Mouse (Mus musculus): Measurements from ENCODE around the gene Dab1. TPM values are rescaled to one million over a fixed set of nuclear protein-coding genes. Genes with fewer than 3 reads are reported as not detected.

Dab1 gene
- polyA plus RNA-seq, 1 experiment from 2014 or later: 77.5 TPM

GRCm38 (mm10) chr4:103775712-103776111, 156.6 kb downstream of the Dab1 start:
- Histone ChIP-seq H3K27ac (ENCODE audit: low read depth, low read length) (no peak overlapping the region), H3K4me1 (ENCODE audit: control insufficient read depth, insufficient read depth, low read depth, low read length) (no peaks in the 10 kb centered on the region), H3K9ac (ENCODE audit: low read depth, low read length) (no peak overlapping the region), H3K27me3 (replicated peaks; ENCODE audit: control insufficient read depth, insufficient read depth, low read length) (no peaks in the 10 kb centered on the region), H3K4me3 (ENCODE audit: low read length) (no peak overlapping the region), H3K9me3 (ENCODE audit: control insufficient read depth, low read length) (no peaks in the 10 kb centered on the region), H3K36me3 (ENCODE audit: control insufficient read depth, insufficient read depth, low read length) (no peaks in the 10 kb centered on the region), H3K4me2 (ENCODE audit: low read length) (no peak overlapping the region)
- 68% methylated on average over 4 of the region's 4 CpGs for WGBS
- ATAC-seq: no peak

GRCm38 (mm10) chr4:103781398-103781797, 162.2 kb downstream of the Dab1 start:
- Histone ChIP-seq H3K4me3 (ENCODE audit: low read length) (no peak overlapping the region), H3K9me3 (ENCODE audit: control insufficient read depth, low read length) (no peaks in the 10 kb centered on the region), H3K4me2 (ENCODE audit: low read length) (no peak overlapping the region), H3K27me3 (replicated peaks; ENCODE audit: control insufficient read depth, insufficient read depth, low read length) (no peaks in the 10 kb centered on the region), H3K36me3 (ENCODE audit: control insufficient read depth, insufficient read depth, low read length) (no peaks in the 10 kb centered on the region), H3K9ac (ENCODE audit: low read depth, low read length) (no peak overlapping the region), H3K4me1 (ENCODE audit: control insufficient read depth, insufficient read depth, low read depth, low read length) (peaks cover 4% of the 10 kb centered on the region), H3K27ac (ENCODE audit: low read depth, low read length) (no peak overlapping the region)
- 42% methylated on average over 4 of the region's 4 CpGs for WGBS
- ATAC-seq: peak; percentile 95

GRCm38 (mm10) chr4:103783561-103784247, 164.5 kb downstream of the Dab1 start:
- no peak for ATAC-seq
- Histone ChIP-seq H3K4me1 (ENCODE audit: control insufficient read depth, insufficient read depth, low read depth, low read length) (peaks cover 4% of the 10 kb centered on the region), H3K27ac (ENCODE audit: low read depth, low read length) (no peak overlapping the region), H3K36me3 (ENCODE audit: control insufficient read depth, insufficient read depth, low read length) (no peaks in the 10 kb centered on the region), H3K4me3 (ENCODE audit: low read length) (no peak overlapping the region), H3K9me3 (ENCODE audit: control insufficient read depth, low read length) (no peaks in the 10 kb centered on the region), H3K27me3 (replicated peaks; ENCODE audit: control insufficient read depth, insufficient read depth, low read length) (no peaks in the 10 kb centered on the region), H3K9ac (ENCODE audit: low read depth, low read length) (no peak overlapping the region), H3K4me2 (ENCODE audit: low read length) (no peak overlapping the region)
- 77% methylated on average over 7 of the region's 7 CpGs for WGBS

GRCm38 (mm10) chr4:103793589-103794312, 174.6 kb downstream of the Dab1 start:
- Histone ChIP-seq H3K4me2 (ENCODE audit: low read length) (no peak overlapping the region), H3K4me1 (ENCODE audit: control insufficient read depth, insufficient read depth, low read depth, low read length) (no peaks in the 10 kb centered on the region), H3K9me3 (ENCODE audit: control insufficient read depth, low read length) (no peaks in the 10 kb centered on the region), H3K9ac (ENCODE audit: low read depth, low read length) (no peak overlapping the region), H3K27ac (ENCODE audit: low read depth, low read length) (no peak overlapping the region), H3K27me3 (replicated peaks; ENCODE audit: control insufficient read depth, insufficient read depth, low read length) (no peaks in the 10 kb centered on the region), H3K4me3 (ENCODE audit: low read length) (no peak overlapping the region), H3K36me3 (ENCODE audit: control insufficient read depth, insufficient read depth, low read length) (no peaks in the 10 kb centered on the region)
- ATAC-seq: peak; percentile 45; the same call in 1 of the 2 replicates
- 72% methylated on average over 8 of the region's 8 CpGs for WGBS

- Histone ChIP-seq H3K9me3 (ENCODE audit: control insufficient read depth, low read length) (no peaks in the 10 kb centered on the region), H3K36me3 (ENCODE audit: control insufficient read depth, insufficient read depth, low read length) (no peaks in the 10 kb centered on the region), H3K9ac (ENCODE audit: low read depth, low read length) (no peak overlapping the region), H3K4me3 (ENCODE audit: low read length) (no peak overlapping the region), H3K27ac (ENCODE audit: low read depth, low read length) (no peak overlapping the region), H3K4me1 (ENCODE audit: control insufficient read depth, insufficient read depth, low read depth, low read length) (no peaks in the 10 kb centered on the region), H3K4me2 (ENCODE audit: low read length) (no peak overlapping the region), H3K27me3 (replicated peaks; ENCODE audit: control insufficient read depth, insufficient read depth, low read length) (no peaks in the 10 kb centered on the region)
- WGBS: 53% methylated on average over 6 of the region's 6 CpGs
- ATAC-seq: peak; percentile 50; the same call in 1 of the 2 replicates
Observed at GRCm38 (mm10) chr4:103796416-103796815, 177.3 kb downstream of the Dab1 start.

GRCm38 (mm10) chr4:103802439-103802838, 183.3 kb downstream of the Dab1 start:
- Histone ChIP-seq H3K27ac (ENCODE audit: low read depth, low read length) (no peak overlapping the region), H3K36me3 (ENCODE audit: control insufficient read depth, insufficient read depth, low read length) (no peaks in the 10 kb centered on the region), H3K9me3 (ENCODE audit: control insufficient read depth, low read length) (no peaks in the 10 kb centered on the region), H3K9ac (ENCODE audit: low read depth, low read length) (no peak overlapping the region), H3K27me3 (replicated peaks; ENCODE audit: control insufficient read depth, insufficient read depth, low read length) (no peaks in the 10 kb centered on the region), H3K4me2 (ENCODE audit: low read length) (no peak overlapping the region), H3K4me3 (ENCODE audit: low read length) (no peak overlapping the region), H3K4me1 (ENCODE audit: control insufficient read depth, insufficient read depth, low read depth, low read length) (no peaks in the 10 kb centered on the region)
- WGBS: 89% methylated on average over 4 of the region's 4 CpGs
- no peak for ATAC-seq

- H3K9ac ChIP-seq (ENCODE audit: low read depth, low read length): no peak overlapping the region
- H3K4me1 ChIP-seq (ENCODE audit: control insufficient read depth, insufficient read depth, low read depth, low read length): no peaks in the 10 kb centered on the region
- H3K36me3 ChIP-seq (ENCODE audit: control insufficient read depth, insufficient read depth, low read length): no peaks in the 10 kb centered on the region
- no peak overlapping the region for H3K27ac ChIP-seq (ENCODE audit: low read depth, low read length)
- WGBS: 15% methylated on average over 1 of the region's 1 CpGs
- H3K4me2 ChIP-seq (ENCODE audit: low read length): no peak overlapping the region
- ATAC-seq: no peak
- no peaks in the 10 kb centered on the region for H3K27me3 ChIP-seq (replicated peaks; ENCODE audit: control insufficient read depth, insufficient read depth, low read length)
- no peaks in the 10 kb centered on the region for H3K9me3 ChIP-seq (ENCODE audit: control insufficient read depth, low read length)
- no peak overlapping the region for H3K4me3 ChIP-seq (ENCODE audit: low read length)
Observed at GRCm38 (mm10) chr4:103804461-103804860, 185.3 kb downstream of the Dab1 start.

- H3K4me2 ChIP-seq (ENCODE audit: low read length): no peak overlapping the region
- no peaks in the 10 kb centered on the region for H3K36me3 ChIP-seq (ENCODE audit: control insufficient read depth, insufficient read depth, low read length)
- no peak overlapping the region for H3K27ac ChIP-seq (ENCODE audit: low read depth, low read length)
- H3K4me3 ChIP-seq (ENCODE audit: low read length): no peak overlapping the region
- no peaks in the 10 kb centered on the region for H3K27me3 ChIP-seq (replicated peaks; ENCODE audit: control insufficient read depth, insufficient read depth, low read length)
- H3K9me3 ChIP-seq (ENCODE audit: control insufficient read depth, low read length): no peaks in the 10 kb centered on the region
- no peak overlapping the region for H3K9ac ChIP-seq (ENCODE audit: low read depth, low read length)
- peak; percentile 60; the same call in 1 of the 2 replicates for ATAC-seq
- H3K4me1 ChIP-seq (ENCODE audit: control insufficient read depth, insufficient read depth, low read depth, low read length): no peaks in the 10 kb centered on the region
- WGBS: 78% methylated on average over 4 of the region's 4 CpGs
Observed at GRCm38 (mm10) chr4:103822669-103823068, 203.5 kb downstream of the Dab1 start.

GRCm38 (mm10) chr4:103838377-103838776, 219.2 kb downstream of the Dab1 start:
- Histone ChIP-seq H3K27me3 (replicated peaks; ENCODE audit: control insufficient read depth, insufficient read depth, low read length) (no peaks in the 10 kb centered on the region), H3K9ac (ENCODE audit: low read depth, low read length) (no peak overlapping the region), H3K4me3 (ENCODE audit: low read length) (no peak overlapping the region), H3K27ac (ENCODE audit: low read depth, low read length) (no peak overlapping the region), H3K4me1 (ENCODE audit: control insufficient read depth, insufficient read depth, low read depth, low read length) (no peaks in the 10 kb centered on the region), H3K9me3 (ENCODE audit: control insufficient read depth, low read length) (no peaks in the 10 kb centered on the region), H3K36me3 (ENCODE audit: control insufficient read depth, insufficient read depth, low read length) (no peaks in the 10 kb centered on the region), H3K4me2 (ENCODE audit: low read length) (no peak overlapping the region)
- no peak for ATAC-seq
- 17% methylated on average over 5 of the region's 5 CpGs for WGBS
